Mouse (Mus musculus): Measurements from ENCODE around the gene Mrps18b. TPM values are rescaled to one million over a fixed set of nuclear protein-coding genes. Genes with fewer than 3 reads are reported as not detected.

Mrps18b gene
- 63.7 and 64.4 TPM in 2 replicates for polyA plus RNA-seq (2021; fragmentation: Nextera tagmentation)
- long read RNA-seq, experiment 1, transcript Mrps18b-201 (7 exons, 1,079 nt), result major isoform, 64 of 70 reads
- long read RNA-seq, experiment 1, partial matches to known transcripts, result 1 of 70 reads
- long read RNA-seq, experiment 1, other reads (novel, unspliced or antisense), result 1 of 70 reads
- long read RNA-seq, experiment 2, transcript Mrps18b-201 (7 exons, 1,079 nt), result major isoform, 46 of 55 reads
- long read RNA-seq, experiment 2, partial matches to known transcripts, result 0 of 55 reads
- long read RNA-seq, experiment 2, other reads (novel, unspliced or antisense), result 7 of 55 reads

DNA sequence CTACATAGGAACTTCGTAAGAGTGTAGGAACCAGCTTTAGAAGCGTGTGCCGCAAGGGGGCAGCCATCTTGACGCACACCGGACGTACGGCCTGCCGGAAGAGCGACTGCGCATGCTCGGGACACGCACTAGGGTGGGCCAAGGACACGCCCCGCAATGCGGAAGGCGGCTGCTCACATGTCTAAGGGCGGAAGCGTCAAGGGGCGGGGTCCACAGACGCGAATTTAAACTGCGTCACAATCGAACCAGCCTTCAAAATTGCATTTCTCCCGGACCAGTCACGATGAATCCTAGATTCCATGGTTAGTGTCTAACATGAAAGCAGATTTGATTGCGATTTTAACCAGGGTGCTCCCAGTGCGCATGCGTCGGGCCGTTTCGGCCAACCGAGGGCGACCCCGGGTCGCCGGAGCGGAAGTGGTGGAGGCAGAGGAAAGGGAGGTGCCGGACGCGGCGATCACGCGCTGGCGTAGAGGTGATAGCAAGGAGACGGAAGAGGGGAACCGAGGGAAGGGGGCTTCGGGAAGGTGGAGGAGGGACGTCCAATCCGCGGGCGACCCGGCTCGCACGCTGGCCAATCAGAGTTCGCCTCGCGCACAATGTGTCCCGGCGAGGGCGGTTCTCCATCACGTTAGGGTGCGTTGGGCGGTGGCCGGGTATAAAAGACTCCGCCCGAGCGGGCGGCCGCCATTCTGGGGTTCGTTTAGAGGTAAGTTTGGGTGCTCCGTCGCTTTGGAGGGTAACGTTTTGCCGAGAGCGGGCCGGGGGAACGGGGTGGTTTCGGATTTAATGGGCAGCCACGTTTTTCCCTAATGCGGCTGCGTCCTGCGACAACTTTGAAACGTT, at the start of gene Mrps18b, which contains the start of gene Ppp1r10:
TSS of gene Mrps18b (minus strand) at position 93 of the 846 bp plus-strand sequence.
TSS of gene Ppp1r10 (plus strand) at position 138 of the 846 bp plus-strand sequence.

DNA sequence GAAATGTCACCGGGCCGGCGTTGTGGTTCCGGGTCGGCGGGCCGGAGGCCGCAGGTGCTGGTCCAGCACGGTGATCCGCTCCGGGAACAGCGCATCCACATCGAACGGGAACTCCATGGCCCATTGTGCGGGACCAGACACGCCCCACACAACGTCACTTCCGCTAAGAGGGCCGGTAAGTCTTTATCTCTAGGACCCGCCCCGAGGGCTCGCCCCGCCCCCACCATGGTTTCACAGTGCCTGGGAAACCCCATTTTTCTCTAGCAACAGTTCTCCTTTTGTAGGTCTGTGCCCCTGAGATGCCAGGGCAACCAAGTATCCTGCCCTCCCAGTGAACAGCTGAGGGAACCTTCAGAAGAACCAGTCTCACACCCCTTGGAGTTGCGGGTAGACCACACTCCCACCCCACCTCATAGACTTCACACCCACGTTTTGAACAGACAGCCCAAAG, 6.2 kb downstream of the Mrps18b start, which contains the start of gene Atat1:
TSS of gene Atat1 (minus strand) at position 157 of the 451 bp plus-strand sequence.

DNA sequence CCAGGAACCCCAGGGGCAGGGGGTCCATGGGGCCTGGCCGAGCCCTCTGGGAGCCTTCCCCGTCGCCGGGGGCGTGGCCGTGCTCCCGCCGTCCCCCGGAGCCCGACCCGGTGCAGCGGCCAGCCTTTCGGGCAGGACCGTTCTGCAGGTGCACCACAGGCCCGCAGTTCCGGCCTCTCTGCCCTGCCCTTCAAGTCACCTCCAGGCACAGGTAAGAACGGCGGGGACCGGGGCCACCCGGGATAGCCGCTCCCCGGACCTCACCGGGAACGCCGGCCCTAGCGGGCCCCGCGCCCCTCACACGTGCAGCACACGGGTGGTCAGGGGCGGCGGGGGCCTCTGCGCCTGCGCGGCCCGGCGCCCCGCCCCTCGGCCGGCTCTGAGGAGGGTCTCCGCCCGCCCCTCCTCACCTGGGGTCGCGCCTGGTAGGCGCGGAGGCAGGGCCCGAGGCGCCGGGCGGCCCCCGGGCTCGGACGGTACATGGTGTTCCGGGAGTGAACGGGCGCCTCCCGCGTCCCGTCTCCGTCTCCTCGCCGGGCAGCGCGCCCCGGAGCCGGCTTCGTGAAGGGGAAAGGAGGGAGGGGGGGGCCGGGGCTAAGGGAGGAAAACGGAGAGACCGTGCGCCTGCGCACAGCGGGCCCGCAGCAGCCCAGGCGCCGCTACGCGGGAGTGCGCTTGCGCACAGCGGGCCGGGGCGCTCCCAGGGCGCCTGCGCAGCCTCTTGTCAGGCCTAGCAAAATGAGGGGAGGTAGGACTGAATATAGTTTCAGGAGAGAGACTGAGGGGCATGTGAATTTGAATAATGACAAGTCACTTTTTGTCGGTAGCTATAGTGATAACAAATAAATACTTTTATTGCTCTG, 19.2 kb downstream of the Mrps18b start, which contains the start of gene 2310061I04Rik:
TSS of gene 2310061I04Rik (minus strand) at position 651 of the 863 bp plus-strand sequence.

DNA sequence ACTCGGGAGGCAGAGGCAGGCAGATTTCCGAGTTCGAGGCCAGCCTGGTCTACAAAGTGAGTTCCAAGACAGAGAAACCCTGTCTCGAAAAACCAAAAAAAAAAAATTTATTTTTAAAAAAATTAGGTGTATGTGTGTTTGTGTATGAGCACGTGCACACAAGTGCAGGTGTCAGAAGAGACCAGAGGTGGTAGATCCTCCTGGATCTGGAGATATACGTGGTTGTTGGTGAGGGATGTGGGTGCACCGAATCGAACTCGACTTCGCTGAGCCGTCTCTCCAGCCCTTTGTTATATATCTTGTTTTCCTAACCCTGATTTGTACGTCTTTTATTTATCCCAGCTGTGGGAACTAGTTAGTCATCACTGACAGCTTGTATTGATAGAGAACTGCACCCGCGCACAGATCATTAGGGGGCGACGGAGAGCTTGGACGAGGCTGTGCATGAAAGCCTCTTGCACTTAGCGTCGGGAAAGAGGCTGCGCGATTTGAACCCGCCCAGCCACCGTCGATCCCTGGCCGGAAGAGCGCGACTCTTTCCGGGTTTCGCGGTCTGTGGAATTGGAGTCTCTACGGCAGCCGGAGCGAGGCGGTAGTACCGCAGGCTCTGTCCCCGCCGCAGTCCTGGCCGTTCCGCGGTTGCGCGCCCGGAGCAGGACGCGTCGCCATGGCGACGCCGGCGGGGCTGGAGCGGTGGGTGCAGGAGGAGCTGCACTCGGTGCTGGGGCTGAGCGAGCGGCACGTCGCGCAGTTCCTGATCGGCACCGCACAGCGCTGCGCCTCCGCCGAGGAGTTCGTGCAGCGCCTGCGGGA, 36.7 kb downstream of the Mrps18b start, which contains the start of gene Dhx16:
TSS of gene Dhx16 (plus strand) at position 575 of the 813 bp plus-strand sequence.

DNA sequence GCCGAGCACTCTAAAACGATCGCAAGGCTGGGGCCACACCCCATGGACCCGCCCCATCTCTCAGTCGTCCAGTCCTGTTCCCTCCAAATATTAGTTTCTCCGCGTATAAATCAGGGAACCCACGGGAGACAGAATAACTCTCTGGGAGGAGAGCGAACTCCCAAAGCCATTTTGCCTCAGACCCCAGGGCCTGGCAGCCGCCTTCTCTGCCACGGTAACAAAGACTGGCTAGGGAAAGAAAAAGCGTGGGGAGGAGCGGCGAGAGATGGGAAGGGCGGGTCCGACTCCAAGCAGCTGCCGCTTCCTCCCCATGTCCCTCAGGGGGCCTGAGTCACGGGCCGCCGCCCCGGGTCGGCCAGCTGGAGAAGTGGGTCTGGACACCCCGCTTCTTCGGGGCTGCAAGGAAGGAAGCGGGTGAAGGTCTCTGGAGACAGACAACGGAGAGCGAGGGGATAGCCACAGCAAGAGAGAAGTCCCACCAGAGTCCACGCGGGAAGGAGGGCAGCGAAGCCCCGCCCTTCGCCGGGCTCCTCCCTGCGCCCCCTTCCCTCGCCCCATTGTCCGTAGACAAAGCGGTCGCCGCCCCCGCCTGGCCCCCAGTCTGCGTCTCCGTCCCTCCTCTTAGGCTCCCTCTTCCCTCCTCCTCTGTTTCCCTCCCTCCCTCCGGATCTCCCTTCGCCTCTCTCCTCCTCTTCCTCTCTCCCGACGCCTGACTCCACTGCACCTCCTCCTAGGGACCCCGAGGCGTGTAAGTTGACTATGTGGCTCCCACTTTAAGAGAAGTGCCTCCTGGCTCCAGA, 50.5 kb downstream of the Mrps18b start, which contains the start of gene Ppp1r18:
TSS of gene Ppp1r18 (plus strand) at position 113 of the 800 bp plus-strand sequence.

DNA sequence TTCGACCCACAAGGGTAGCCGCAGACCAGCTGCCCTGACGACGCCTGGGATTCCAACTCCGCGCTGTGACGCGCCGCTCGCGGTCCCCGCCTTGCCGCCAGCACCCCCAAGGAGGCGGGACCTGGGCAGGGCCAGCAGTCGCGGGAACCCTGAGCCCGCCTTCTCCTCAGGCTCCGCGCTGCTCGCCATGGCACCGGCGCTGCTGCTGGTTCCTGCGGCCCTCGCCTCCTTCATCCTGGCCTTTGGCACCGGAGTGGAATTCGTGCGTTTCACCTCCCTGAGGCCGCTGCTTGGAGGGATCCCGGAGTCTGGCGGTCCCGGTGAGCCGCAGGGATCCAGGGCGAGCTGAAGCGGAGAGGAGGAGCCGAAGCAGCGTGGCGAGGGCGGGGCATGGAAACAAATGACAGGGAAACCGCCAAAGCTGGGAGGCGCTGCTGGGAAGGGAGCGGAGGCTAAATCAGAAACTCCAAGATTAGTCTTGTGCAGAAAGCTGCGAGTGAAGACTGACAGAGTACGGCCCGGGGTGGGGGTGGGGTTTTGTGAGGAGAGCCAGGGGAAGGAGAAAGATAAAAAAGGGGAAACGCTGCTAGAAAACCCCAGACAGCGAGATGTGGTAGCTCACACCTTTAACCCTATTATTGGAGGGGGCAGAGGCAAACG, 54.9 kb downstream of the Mrps18b start, which contains the start of gene Nrm:
TSS of gene Nrm (plus strand) at position 121 of the 660 bp plus-strand sequence.

Small RNAs within 50 kb of the gene (microRNA-seq; reads per million reads assigned to microRNA genes)
- not detected for gene Gm28033
- 0.86 reads per million for gene Mir1894
- 318 reads per million, percentile 69 among the genes with 10 or more reads in this experiment for gene Mir877

Other genes with a start within 250 kb of the Mrps18b start
- gene Vars2, start 248.8 kb downstream of the Mrps18b start, polyA plus RNA-seq (2021; fragmentation: Nextera tagmentation), result 2.7 and 3.8 TPM in 2 replicates
- gene Gtf2h4, start 242.7 kb downstream of the Mrps18b start, polyA plus RNA-seq (2021; fragmentation: Nextera tagmentation), result 28.3 and 28.8 TPM in 2 replicates
- 19.8 and 22.8 TPM in 2 replicates for gene Ddr1, start 211.8 kb downstream of the Mrps18b start, polyA plus RNA-seq (2021; fragmentation: Nextera tagmentation)
- gene Ier3, start 94.7 kb downstream of the Mrps18b start, polyA plus RNA-seq (2021; fragmentation: Nextera tagmentation), result 6.3 and 7.1 TPM in 2 replicates
- gene Flot1, start 93.2 kb downstream of the Mrps18b start, polyA plus RNA-seq (2021; fragmentation: Nextera tagmentation), result 109 and 126 TPM in 2 replicates
- 614 and 636 TPM in 2 replicates for gene Tubb5, start 78.1 kb downstream of the Mrps18b start, polyA plus RNA-seq (2021; fragmentation: Nextera tagmentation)
- 1.6 and 3.2 TPM in 2 replicates for gene Mdc1, start 74.9 kb downstream of the Mrps18b start, polyA plus RNA-seq (2021; fragmentation: Nextera tagmentation)
- gene Nrm, start 55.1 kb downstream of the Mrps18b start, polyA plus RNA-seq (2021; fragmentation: Nextera tagmentation), result 3.1 and 3.5 TPM in 2 replicates
- 1.6 and 1.8 TPM in 2 replicates for gene Ppp1r18, start 50.8 kb downstream of the Mrps18b start, polyA plus RNA-seq (2021; fragmentation: Nextera tagmentation)
- 8.7 and 8.9 TPM in 2 replicates for gene Dhx16, start 36.6 kb downstream of the Mrps18b start, polyA plus RNA-seq (2021; fragmentation: Nextera tagmentation)
- gene 2310061I04Rik, start 19.0 kb downstream of the Mrps18b start, polyA plus RNA-seq (2021; fragmentation: Nextera tagmentation), result 57.1 and 72.3 TPM in 2 replicates
- gene Atat1, start 6.3 kb downstream of the Mrps18b start, polyA plus RNA-seq (2021; fragmentation: Nextera tagmentation), result 47.2 and 55.1 TPM in 2 replicates
- 17.2 and 18.5 TPM in 2 replicates for gene Ppp1r10, start within 50 bp of the Mrps18b start, polyA plus RNA-seq (2021; fragmentation: Nextera tagmentation)
- gene Abcf1, start 53.4 kb upstream of the Mrps18b start, polyA plus RNA-seq (2021; fragmentation: Nextera tagmentation), result 44.3 and 58.3 TPM in 2 replicates
- 20.1 and 23.4 TPM in 2 replicates for gene Gnl1, start 63.5 kb upstream of the Mrps18b start, polyA plus RNA-seq (2021; fragmentation: Nextera tagmentation)
- gene Prr3, start 63.8 kb upstream of the Mrps18b start, polyA plus RNA-seq (2021; fragmentation: Nextera tagmentation), result 14.1 and 16.1 TPM in 2 replicates
- 2.0 and 2.2 TPM in 2 replicates for gene H2-T24, start 104.2 kb upstream of the Mrps18b start, polyA plus RNA-seq (2021; fragmentation: Nextera tagmentation)
- 11.5 and 14.4 TPM in 2 replicates for gene H2-T23, start 116.5 kb upstream of the Mrps18b start, polyA plus RNA-seq (2021; fragmentation: Nextera tagmentation)
- 16.1 and 16.5 TPM in 2 replicates for gene H2-T22, start 126.4 kb upstream of the Mrps18b start, polyA plus RNA-seq (2021; fragmentation: Nextera tagmentation)
- not detected in 2 replicates for gene Gm6034, start 126.6 kb upstream of the Mrps18b start, polyA plus RNA-seq (2021; fragmentation: Nextera tagmentation)
- gene Gm11127, start 142.0 kb upstream of the Mrps18b start, polyA plus RNA-seq (2021; fragmentation: Nextera tagmentation), result not detected in 2 replicates
- 0.09 TPM in 1 of 2 replicates, not detected in the other for gene Gm19684, start 205.3 kb upstream of the Mrps18b start, polyA plus RNA-seq (2021; fragmentation: Nextera tagmentation)
- not detected in 2 replicates for gene Gm7030, start 213.0 kb upstream of the Mrps18b start, polyA plus RNA-seq (2021; fragmentation: Nextera tagmentation)